Mouse (Mus musculus) right cerebral cortex, adult 18-20 months (tissue): Measurements from ENCODE around the gene Vmn2r71.

ENCODE experiments used
- DNase-seq: peaks from one replicate; pipeline ENCODE4 v3.0.0; 2022; ENCODE audit warnings: mixed read lengths

Vmn2r71 gene

GRCm38 (mm10) chr7:85562787-85563186, at the start of gene Vmn2r71:
TSS of gene Vmn2r71 (plus strand) at chr7:85563087.
- no peak for DNase-seq

- no peak for DNase-seq
Observed at GRCm38 (mm10) chr7:85542108-85542507, 20.8 kb upstream of the Vmn2r71 start.

DNA sequence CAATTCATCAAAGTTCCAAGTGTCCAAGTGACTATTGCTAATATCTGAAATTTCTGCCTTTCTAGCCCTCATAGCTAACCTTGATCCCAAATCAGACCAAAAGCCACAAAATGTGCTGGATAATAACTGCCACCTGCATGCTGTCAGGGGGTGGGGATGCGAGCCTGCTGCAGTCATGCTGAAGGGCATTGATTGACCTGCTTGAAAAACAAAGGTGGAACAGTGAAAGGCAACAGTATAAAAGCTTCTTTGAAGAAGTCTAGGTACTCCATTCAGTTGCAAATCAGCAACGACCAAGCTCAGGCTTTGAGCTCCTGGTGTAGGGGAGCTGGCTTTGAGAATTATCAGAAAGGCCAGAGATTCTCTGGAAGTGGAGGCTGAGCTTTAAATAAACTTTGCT, 19.8 kb upstream of the Vmn2r71 start:
- DNase-seq: no peak

DNA sequence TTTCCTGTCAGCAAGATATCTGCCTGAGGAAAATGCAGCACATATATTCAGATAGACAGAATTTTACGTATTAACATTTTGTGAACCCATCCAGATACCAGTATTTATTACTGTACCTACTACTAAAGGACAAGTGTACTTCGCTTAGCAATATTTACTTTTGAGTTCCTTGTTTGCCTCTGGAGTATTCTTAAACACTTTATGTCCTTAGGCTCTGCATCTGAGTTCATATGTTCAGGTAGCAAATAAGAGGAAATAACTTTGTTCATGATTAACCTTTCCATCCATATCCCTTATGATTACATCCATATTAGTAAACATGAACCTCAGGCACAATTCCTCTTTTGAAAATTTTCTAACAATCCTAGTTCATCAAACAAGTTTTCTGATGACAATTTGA, 6.2 kb downstream of the Vmn2r71 start, which contains the start of gene Vmn2r70:
Vmn2r70 (minus strand) TSS at position 101 of the 400 bp plus-strand sequence.
- no peak for DNase-seq
